Mouse (Mus musculus): ENCODE measurements around the gene Actl11.

- TF ChIP-seq CTCF (IDR thresholded peaks at IDR 0.05) = no peak
- no peak for TF ChIP-seq EP300 (IDR thresholded peaks at IDR 0.05)
Measured at GRCm38 (mm10) chr9:107961351-107961762, 33.1 kb downstream of the Actl11 start.
